Mouse (Mus musculus) MEL (cell line): ENCODE data around the gene Vmp1. TPM values are rescaled to one million over a fixed set of nuclear protein-coding genes. Genes with fewer than 3 reads are reported as not detected.

Experiments
- DNase-seq: peaks from one replicate; pipeline ENCODE4 v3.0.0; 2011; ENCODE audit warnings: low read depth, low spot score
- H3K27ac ChIP-seq: 2 replicates; pipeline ENCODE4 v1.5.1; 2012; ENCODE audit warnings: low read depth, mild to moderate bottlenecking, control low read depth, low read length, moderate library complexity; ENCODE audit not compliant: control insufficient read depth
- H3K27me3 ChIP-seq, 2 experiments: fragments of 150-350 bp in 1 of 2; sonication (generic) in 1 of 2; 2 replicates each; pipeline ENCODE4 v1.6.1; 2012; ENCODE audit warnings: low read length in 2 of 2, mild to moderate bottlenecking in 2 of 2, improper control_type of control experiment in 1 of 2, moderate library complexity in 1 of 2; ENCODE audit not compliant: insufficient read depth in 2 of 2, control insufficient read depth in 1 of 2
- H3K36me3 ChIP-seq, 2 experiments: 2 replicates each; pipeline ENCODE4 v1.6.1; 2012 to 2014; ENCODE audit warnings: low read length in 2 of 2, improper control_type of control experiment in 1 of 2, inconsistent platforms in 1 of 2, mild to moderate bottlenecking in 1 of 2; ENCODE audit not compliant: insufficient read depth in 2 of 2, control insufficient read depth in 1 of 2
- H3K4me1 ChIP-seq, 2 experiments: fragments of 150-350 bp in 1 of 2; sonication (generic) in 1 of 2; 2 replicates each; pipeline ENCODE4 v1.6.1; 2012; ENCODE audit warnings: low read length in 2 of 2, improper control_type of control experiment in 1 of 2, mild to moderate bottlenecking in 1 of 2; ENCODE audit not compliant: insufficient read depth in 2 of 2, control insufficient read depth in 1 of 2
- H3K4me3 ChIP-seq, 2 experiments: fragments of 150-350 bp in 1 of 2; sonication (generic) in 1 of 2; 2 replicates each; pipeline ENCODE4 v1.5.1; 2012; ENCODE audit warnings: low read depth in 2 of 2, low read length in 2 of 2, mild to moderate bottlenecking in 2 of 2, moderate library complexity in 2 of 2, control low read depth in 1 of 2, improper control_type of control experiment in 1 of 2; ENCODE audit not compliant: control insufficient read depth in 1 of 2, insufficient read depth in 1 of 2
- H3K79me2 ChIP-seq: 2 replicates; pipeline ENCODE4 v1.6.1; 2012; ENCODE audit warnings: mild to moderate bottlenecking, low read length, moderate library complexity; ENCODE audit not compliant: control insufficient read depth, poor library complexity, insufficient read depth
- H3K9ac ChIP-seq: 2 replicates; pipeline ENCODE4 v1.6.1; 2012; ENCODE audit warnings: low read depth, mild to moderate bottlenecking, control low read depth, low read length, moderate library complexity; ENCODE audit not compliant: control insufficient read depth, poor library complexity, severe bottlenecking
- H3K9me3 ChIP-seq: fragments of 150-350 bp; sonication (generic); replicated peaks from 2 replicates; pipeline ENCODE4 v1.6.1; 2012; ENCODE audit warnings: mild to moderate bottlenecking, low read length, improper control_type of control experiment, moderate library complexity; ENCODE audit not compliant: insufficient read depth
- BHLHE40 ChIP-seq: IDR thresholded peaks from 2 replicates; pipeline ENCODE4 v1.6.1; 2012; ENCODE audit warnings: low read depth, mild to moderate bottlenecking, inconsistent platforms, low read length, improper control_type of control experiment, borderline replicate concordance
- CHD1 ChIP-seq: IDR thresholded peaks from 2 replicates; pipeline ENCODE4 v1.6.1; 2012; ENCODE audit warnings: low read depth, mild to moderate bottlenecking, inconsistent platforms, low read length, improper control_type of control experiment
- CHD2 ChIP-seq: IDR thresholded peaks from 2 replicates; pipeline ENCODE4 v1.6.1; 2011; ENCODE audit warnings: low read length, improper control_type of control experiment
- E2F4 ChIP-seq: IDR thresholded peaks from 2 replicates; pipeline ENCODE4 v1.6.1; 2011; ENCODE audit warnings: low read depth, low read length, improper control_type of control experiment, borderline replicate concordance
- ELF1 ChIP-seq: IDR thresholded peaks from 2 replicates; pipeline ENCODE4 v1.6.1; 2014; ENCODE audit warnings: low read depth, mild to moderate bottlenecking, inconsistent platforms, low read length, improper control_type of control experiment, moderate library complexity
- EP300 ChIP-seq, 2 experiments: IDR thresholded peaks; 2 replicates each; pipeline ENCODE4 v1.6.1; 2011; ENCODE audit warnings: improper control_type of control experiment in 2 of 2, low read length in 2 of 2, low read depth in 1 of 2, mild to moderate bottlenecking in 1 of 2
- GATA1 ChIP-seq: IDR thresholded peaks from 2 replicates; pipeline ENCODE4 v1.6.1; 2011; ENCODE audit warnings: low read depth, low read length, improper control_type of control experiment
- MAX ChIP-seq: IDR thresholded peaks from 2 replicates; pipeline ENCODE4 v1.6.1; 2011; ENCODE audit warnings: low read length, improper control_type of control experiment
- MAZ ChIP-seq: IDR thresholded peaks from 2 replicates; pipeline ENCODE4 v1.6.1; 2012; ENCODE audit warnings: low read depth, mild to moderate bottlenecking, inconsistent platforms, low read length, improper control_type of control experiment
- MXI1 ChIP-seq: IDR thresholded peaks from 2 replicates; pipeline ENCODE4 v1.6.1; 2011; ENCODE audit warnings: mild to moderate bottlenecking, low read depth, low read length, improper control_type of control experiment
- MYB ChIP-seq: IDR thresholded peaks from 2 replicates; pipeline ENCODE4 v1.6.1; 2011; ENCODE audit warnings: mild to moderate bottlenecking, low read depth, low read length, improper control_type of control experiment
- MYC ChIP-seq: IDR thresholded peaks from 2 replicates; pipeline ENCODE4 v1.6.1; 2011; ENCODE audit warnings: low read depth, mild to moderate bottlenecking, low read length, improper control_type of control experiment, moderate library complexity
- POLR2AphosphoS2 ChIP-seq: IDR thresholded peaks from 2 replicates; pipeline ENCODE4 v1.6.1; 2011; ENCODE audit warnings: low read length, improper control_type of control experiment
- POLR2AphosphoS5 ChIP-seq: IDR thresholded peaks from 2 replicates; pipeline ENCODE4 v1.6.1; 2012; ENCODE audit warnings: low read depth, borderline replicate concordance, mild to moderate bottlenecking, inconsistent platforms, low read length, moderate library complexity, mixed read lengths
- RAD21 ChIP-seq: IDR thresholded peaks from 2 replicates; pipeline ENCODE4 v1.6.1; 2011; ENCODE audit warnings: mild to moderate bottlenecking, low read depth, low read length, improper control_type of control experiment
- RCOR1 ChIP-seq: IDR thresholded peaks from 2 replicates; pipeline ENCODE4 v1.6.1; 2012; ENCODE audit warnings: low read depth, mild to moderate bottlenecking, inconsistent platforms, low read length, improper control_type of control experiment
- SIN3A ChIP-seq: IDR thresholded peaks from 2 replicates; pipeline ENCODE4 v1.6.1; 2012; ENCODE audit warnings: low read length, improper control_type of control experiment, inconsistent platforms
- SMC3 ChIP-seq: IDR thresholded peaks from 2 replicates; pipeline ENCODE4 v1.6.1; 2011; ENCODE audit warnings: low read depth, low read length, improper control_type of control experiment
- ZKSCAN1 ChIP-seq: IDR thresholded peaks from 2 replicates; pipeline ENCODE4 v1.6.1; 2012; ENCODE audit warnings: low read depth, mild to moderate bottlenecking, inconsistent platforms, low read length, improper control_type of control experiment, moderate library complexity
- ZMIZ1 ChIP-seq: IDR thresholded peaks from 2 replicates; pipeline ENCODE4 v1.6.1; 2012; ENCODE audit warnings: low read depth, mild to moderate bottlenecking, inconsistent platforms, low read length, improper control_type of control experiment, moderate library complexity
- ZNF384 ChIP-seq: IDR thresholded peaks from 2 replicates; pipeline ENCODE4 v1.6.1; 2012; ENCODE audit warnings: low read depth, mild to moderate bottlenecking, inconsistent platforms, low read length, improper control_type of control experiment
- polyA plus RNA-seq, 2 experiments: library from polyadenylated mRNA; stranded (reverse) in 1 of 2; unstranded in 1 of 2; fragments of >175 nt in 1 of 2; fragments of >200 nt in 1 of 2; gene quantifications; 2 replicates each; pipeline versions ENCODE4 v1.2.1 to v1.2.4; 2012; ENCODE audit warnings: low replicate concordance in 2 of 2, low read depth in 1 of 2; ENCODE audit not compliant: insufficient read length in 2 of 2, insufficient read depth in 1 of 2, missing spikeins in 1 of 2
- total RNA-seq: library from RNA; depleted of rRNA; stranded (reverse); fragments of 300-350 nt; gene quantifications from 2 replicates; pipeline ENCODE4 v1.2.3, GENCODE M21; 2012

The Vmp1 gene
- total and polyA plus RNA-seq, 3 experiments: 61.8 to 94.9 TPM; not detected in 1

DNA sequence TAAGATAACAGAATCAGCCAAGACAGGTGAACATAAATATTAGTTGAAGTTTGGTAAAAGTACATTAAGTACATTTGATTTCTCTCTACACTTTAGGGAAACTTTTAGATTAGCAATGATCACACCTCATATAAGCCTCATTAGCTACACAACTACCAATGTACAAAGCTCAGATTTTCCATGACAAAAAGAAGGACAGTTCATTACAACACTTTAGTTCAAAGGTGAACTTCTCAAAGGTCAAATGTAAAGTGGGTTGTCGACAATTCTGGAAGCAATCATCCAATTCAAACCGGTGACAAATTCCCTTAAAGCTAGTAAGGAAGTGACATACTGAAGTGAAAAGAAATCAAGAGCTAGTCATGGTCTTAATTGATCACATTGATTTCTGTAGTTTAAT, 45.9 kb downstream of the Vmp1 start:
- H3K4me3 ChIP-seq: no peak overlapping the region
- no peak overlapping the region for H3K27ac ChIP-seq
- peaks cover 0 to 18% of the 10 kb centered on the region in 2 experiments; a peak in 2 of 4 replicates for H3K36me3 ChIP-seq
- H3K9me3 ChIP-seq: no peaks in the 10 kb centered on the region
- no peak for DNase-seq
- no peaks in the 10 kb centered on the region for H3K4me1 ChIP-seq
- no peaks in the 10 kb centered on the region for H3K79me2 ChIP-seq
- H3K27me3 ChIP-seq: no peaks in the 10 kb centered on the region
- H3K9ac ChIP-seq: no peak overlapping the region
- TF ChIP-seq SIN3A (no peak), ZMIZ1 (no peak), RAD21 (no peak), BHLHE40 (no peak), MYB (no peak), MYC (no peak), MAX (no peak)

DNA sequence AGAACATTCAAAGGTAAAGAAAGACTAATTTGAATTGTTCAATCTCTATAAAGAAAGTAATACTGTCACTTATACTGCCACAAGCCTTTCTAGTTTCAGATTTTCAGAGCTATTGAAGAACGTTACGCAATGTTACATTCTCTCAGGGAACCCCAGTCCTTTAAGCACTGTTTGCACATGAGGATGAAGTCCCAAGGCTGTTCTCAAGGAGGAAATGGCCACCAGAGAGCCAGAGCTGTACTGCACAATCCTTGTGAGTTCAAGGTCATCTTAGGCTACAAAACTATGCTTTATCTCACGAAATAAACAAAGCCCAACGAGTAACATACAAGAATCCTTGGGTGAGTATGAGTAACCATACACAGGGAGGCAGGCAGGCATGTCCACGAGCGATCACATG, 49.2 kb downstream of the Vmp1 start:
- H3K27me3 ChIP-seq: no peaks in the 10 kb centered on the region
- no peaks in the 10 kb centered on the region for H3K79me2 ChIP-seq
- TF ChIP-seq POLR2AphosphoS2 (no peak), SIN3A (no peak), EP300 (IDR thresholded peaks at IDR 0.05; ENCODE audit: low read depth in 1 of 2, low read length in 2 of 2) (no peak), ZKSCAN1 (no peak)
- H3K9me3 ChIP-seq: no peaks in the 10 kb centered on the region
- H3K36me3 ChIP-seq: peaks cover 2 to 18% of the 10 kb centered on the region in 2 experiments
- H3K4me3 ChIP-seq: no peak overlapping the region
- H3K9ac ChIP-seq: no peak overlapping the region
- no peaks in the 10 kb centered on the region for H3K4me1 ChIP-seq
- no peak for DNase-seq
- H3K27ac ChIP-seq: no peak overlapping the region

DNA sequence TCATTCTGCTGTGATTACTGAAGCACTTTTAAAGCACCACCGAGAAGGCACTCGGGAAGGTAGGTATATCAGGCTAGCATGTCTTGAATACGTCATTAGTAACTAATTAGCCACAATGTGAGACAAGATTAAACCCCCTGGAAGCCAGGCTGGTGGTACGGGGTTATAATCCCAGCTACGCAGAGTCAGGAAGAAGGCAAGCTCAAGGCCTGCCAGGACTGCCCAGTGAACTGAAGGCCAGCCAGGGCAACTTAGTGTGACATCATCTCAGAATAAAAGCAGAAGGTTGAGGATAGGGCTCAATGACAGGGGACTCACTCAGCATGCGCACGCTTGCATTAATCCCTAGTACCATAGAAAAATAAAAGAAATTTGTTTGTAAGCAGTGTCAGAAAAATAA, 53.7 kb downstream of the Vmp1 start:
- TF ChIP-seq RCOR1: no peak
- TF ChIP-seq SMC3: no peak
- TF ChIP-seq EP300 (IDR thresholded peaks at IDR 0.05; ENCODE audit: low read depth in 1 of 2, low read length in 2 of 2): no peak
- TF ChIP-seq CHD1: no peak
- TF ChIP-seq E2F4: no peak
- no peak for TF ChIP-seq SIN3A
- TF ChIP-seq MXI1: no peak
- no peak for TF ChIP-seq MYC
- TF ChIP-seq ELF1: no peak
- no peak for TF ChIP-seq GATA1
- no peak for TF ChIP-seq POLR2AphosphoS5
- TF ChIP-seq MAZ: no peak
- no peak for TF ChIP-seq ZNF384
- TF ChIP-seq POLR2AphosphoS2: no peak
- TF ChIP-seq CHD2: no peak
- no peak for TF ChIP-seq ZMIZ1
- TF ChIP-seq MYB: no peak
- peaks cover 17 to 34% of the 10 kb centered on the region in 2 experiments for H3K4me1 ChIP-seq
- H3K4me3 ChIP-seq: no peak overlapping the region
- H3K36me3 ChIP-seq: peaks cover 13 to 39% of the 10 kb centered on the region in 2 experiments
- H3K9me3 ChIP-seq: no peaks in the 10 kb centered on the region
- no peaks in the 10 kb centered on the region for H3K27me3 ChIP-seq
- no peak overlapping the region for H3K27ac ChIP-seq
- DNase-seq: no peak
- H3K79me2 ChIP-seq: no peaks in the 10 kb centered on the region
- no peak overlapping the region for H3K9ac ChIP-seq
